Mouse (Mus musculus): ENCODE data around the gene Acer2.

Acer2 gene

GRCm38 (mm10) chr4:86957576-86958411, 83.6 kb downstream of the Acer2 start:
- DNase-seq (ENCODE audit: low read depth) = peak; percentile 19

DNA sequence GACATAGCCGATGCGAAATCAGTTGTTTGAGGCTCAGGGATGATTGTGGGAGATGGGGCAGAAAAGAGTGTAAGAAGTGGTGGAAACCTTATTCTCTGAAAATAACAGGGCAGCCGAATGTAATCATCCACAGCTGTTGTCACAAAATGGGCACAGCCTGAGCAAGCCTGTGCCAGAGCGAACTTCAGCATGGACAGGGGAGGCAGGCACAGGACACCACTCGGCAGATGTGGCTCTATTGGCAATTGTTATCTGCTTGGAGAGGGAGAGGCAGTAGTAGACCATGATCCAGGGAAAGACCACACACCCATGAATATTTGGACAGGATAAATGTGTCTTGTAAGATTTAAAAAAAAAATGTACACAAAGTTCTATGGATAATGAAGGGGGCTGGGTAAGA, 103.1 kb downstream of the Acer2 start:
- no peak for DNase-seq (ENCODE audit: low read depth)
